Comparison of ENCODE assay signal across 28 mouse cellular contexts in genomic region chr17:14643996-14644395, GRCm38 (mm10). TPM values are rescaled to one million over a fixed set of nuclear protein-coding genes. Genes with fewer than 3 reads are reported as not detected.
A peak's percentile ranks its signal among the peaks of the same experiment; 100 is the strongest.
DNase-seq lines count a peak whose midpoint lies in the region; ATAC-seq and TF ChIP-seq lines count a peak whose summit lies in the region.
"Had no signal": no experiment of that assay in that cellular context is flagged by ENCODE, and none has a peak within 500 bp of the region (broad histone marks: within the 10 kb centered on the region; RNA-seq: fewer than 3 reads in every experiment).

No protein-coding gene starts in this region.

- peak overlapping the region; percentile 40 for H3K27ac ChIP-seq in gastrocnemius, adult 2 months
- H3K27ac ChIP-seq in heart, postnatal 0 days (ENCODE audit: low read depth), result 0 out of 2 replicates have a peak overlapping the region, but pooled peaks have one; percentile 30
- H3K27ac ChIP-seq in embryonic facial prominence, embryonic 15.5 days (replicated peaks), result peak overlapping the region; percentile 61
- H3K27ac ChIP-seq in stomach, postnatal 0 days (replicated peaks), result 0 out of 2 replicates have a peak overlapping the region, but pooled peaks have one; percentile 4
- H3K27ac ChIP-seq: forebrain, embryonic 10.5 days; forebrain, embryonic 13.5 days; hindbrain, embryonic 10.5 days; hindbrain, embryonic 13.5 days; intestine, embryonic 15.5 days had no signal

- intact Hi-C loops in gastrocnemius, adult 2 months (cut with DNase I), result no loop called here

- H3K36me3 ChIP-seq in heart, postnatal 0 days (replicated peaks; ENCODE audit: control insufficient read depth, insufficient read depth, low read length), result no peaks in the 10 kb centered on the region
- H3K36me3 ChIP-seq in embryonic facial prominence, embryonic 15.5 days, result no peaks in the 10 kb centered on the region
- no peaks in the 10 kb centered on the region for H3K36me3 ChIP-seq in stomach, postnatal 0 days (ENCODE audit: control insufficient read depth, insufficient read depth, low read length)
- H3K36me3 ChIP-seq: forebrain, embryonic 10.5 days; G1E; hindbrain, embryonic 10.5 days; hindbrain, embryonic 13.5 days; intestine, embryonic 15.5 days had no signal

- H3K4me3 ChIP-seq in gastrocnemius, adult 2 months, result no peak overlapping the region
- H3K4me3 ChIP-seq in heart, postnatal 0 days (ENCODE audit: low read depth, low read length), result no peak overlapping the region
- H3K4me3 ChIP-seq in embryonic facial prominence, embryonic 15.5 days (replicated peaks), result no peak overlapping the region
- no peak overlapping the region for H3K4me3 ChIP-seq in stomach, postnatal 0 days (ENCODE audit: low read depth, low read length)
- H3K4me3 ChIP-seq: forebrain, embryonic 10.5 days; forebrain, embryonic 13.5 days; hindbrain, embryonic 10.5 days; hindbrain, embryonic 13.5 days; intestine, embryonic 15.5 days had no signal

- no peak for DNase-seq in gastrocnemius, adult 2 months
- DNase-seq in gastrocnemius, adult 18-20 months (ENCODE audit: low spot score), result no peak
- no peak for DNase-seq in heart, postnatal 0 days (ENCODE audit: low spot score)
- DNase-seq in heart, adult 18-20 months, result no peak
- DNase-seq in stomach, postnatal 0 days (ENCODE audit: low spot score), result peak; percentile 9
- DNase-seq: adrenal gland, postnatal 10 days; B cell, adult 2 months; cerebellum, adult 11 months; cerebellum, adult 2 months; cerebellum, adult 9-11 months; cerebellum, postnatal 25 days; embryo, embryonic 11 days; gastrocnemius, postnatal 25 days; heart, postnatal 10 days; heart, postnatal 36 days; kidney, adult 11 months had no signal

- H3K27me3 ChIP-seq in heart, postnatal 0 days (ENCODE audit: control insufficient read depth, insufficient read depth, low read length), result no peaks in the 10 kb centered on the region
- H3K27me3 ChIP-seq in embryonic facial prominence, embryonic 15.5 days, result no peaks in the 10 kb centered on the region
- H3K27me3 ChIP-seq in stomach, postnatal 0 days (ENCODE audit: control insufficient read depth, insufficient read depth, low read length), result no peaks in the 10 kb centered on the region
- H3K27me3 ChIP-seq: CH12.LX; forebrain, embryonic 13.5 days; hindbrain, embryonic 13.5 days; intestine, embryonic 15.5 days had no signal

- H3K9ac ChIP-seq in heart, postnatal 0 days (replicated peaks; ENCODE audit: low read depth, low read length), result no peak overlapping the region
- no peak overlapping the region for H3K9ac ChIP-seq in embryonic facial prominence, embryonic 15.5 days
- no peak overlapping the region for H3K9ac ChIP-seq in stomach, postnatal 0 days (ENCODE audit: low read length)
- H3K9ac ChIP-seq: forebrain, embryonic 13.5 days; hindbrain, embryonic 13.5 days; intestine, embryonic 15.5 days had no signal

- TF ChIP-seq EP300 in heart, postnatal 0 days (IDR thresholded peaks at IDR 0.05; ENCODE audit: low read depth), result no peak
- TF ChIP-seq EP300 in stomach, postnatal 0 days (optimal IDR thresholded peaks at IDR 0.05), result no peak

- ATAC-seq in heart, postnatal 0 days (ENCODE audit: insufficient read depth, low read depth), result no peak
- no peak for ATAC-seq in embryonic facial prominence, embryonic 15.5 days (ENCODE audit: insufficient number of reproducible peaks, low FRiP score, low TSS enrichment, low read depth)
- ATAC-seq in stomach, postnatal 0 days (ENCODE audit: low FRiP score, low TSS enrichment), result no peak
- ATAC-seq in monocyte, adult 5-6 weeks (replicated peaks; ENCODE audit: insufficient number of reproducible peaks, low FRiP score, low TSS enrichment, poor library complexity, severe bottlenecking), result no peak
- ATAC-seq: forebrain, embryonic 13.5 days; forebrain, embryonic 16.5 days; hindbrain, embryonic 16.5 days; intestine, embryonic 15.5 days; Patski had no signal

- H3K4me1 ChIP-seq in heart, postnatal 0 days (ENCODE audit: control insufficient read depth, insufficient read depth), result no peaks in the 10 kb centered on the region
- peaks cover 25% of the 10 kb centered on the region for H3K4me1 ChIP-seq in embryonic facial prominence, embryonic 15.5 days
- 0 out of 2 replicates have a peak, but pooled peaks cover 3% of the 10 kb centered on the region for H3K4me1 ChIP-seq in stomach, postnatal 0 days (replicated peaks; ENCODE audit: control insufficient read depth, insufficient read depth)
- H3K4me1 ChIP-seq: forebrain, embryonic 10.5 days; forebrain, embryonic 13.5 days; hindbrain, embryonic 10.5 days; hindbrain, embryonic 13.5 days had no signal

- H3K9me3 ChIP-seq in heart, postnatal 0 days (replicated peaks; ENCODE audit: control insufficient read depth, low read length), result no peaks in the 10 kb centered on the region
- H3K9me3 ChIP-seq in embryonic facial prominence, embryonic 15.5 days (replicated peaks), result no peaks in the 10 kb centered on the region
- H3K9me3 ChIP-seq in stomach, postnatal 0 days (ENCODE audit: control insufficient read depth, low read length), result no peaks in the 10 kb centered on the region
- H3K9me3 ChIP-seq: forebrain, embryonic 10.5 days; forebrain, embryonic 13.5 days; G1E; hindbrain, embryonic 10.5 days; hindbrain, embryonic 13.5 days; intestine, embryonic 15.5 days had no signal

- 37% methylated on average over 3 of the region's 3 CpGs for WGBS in heart, postnatal 0 days
- 53% methylated on average over 3 of the region's 3 CpGs for WGBS in embryonic facial prominence, embryonic 15.5 days
- WGBS in stomach, postnatal 0 days, result 63% methylated on average over 3 of the region's 3 CpGs

- H3K4me2 ChIP-seq in heart, postnatal 0 days (ENCODE audit: low read depth, low read length), result no peak overlapping the region
- H3K4me2 ChIP-seq in embryonic facial prominence, embryonic 15.5 days (replicated peaks), result no peak overlapping the region
- no peak overlapping the region for H3K4me2 ChIP-seq in stomach, postnatal 0 days (replicated peaks; ENCODE audit: low read depth)
- H3K4me2 ChIP-seq: forebrain, embryonic 13.5 days; hindbrain, embryonic 13.5 days; intestine, embryonic 15.5 days had no signal

- TF ChIP-seq CTCF in gastrocnemius, adult 2 months (IDR thresholded peaks at IDR 0.05), result no peak
- TF ChIP-seq CTCF in heart, postnatal 0 days (IDR thresholded peaks at IDR 0.05; ENCODE audit: low read depth), result no peak
- no peak for TF ChIP-seq CTCF in stomach, postnatal 0 days (IDR thresholded peaks at IDR 0.05; ENCODE audit: low read depth)

RNA-seq across cellular contexts. Expression of gene Thbs2, which starts 50.0 kb away (rescaled TPM):
- 10 to 100 TPM in 1 of 2 experiments, 1 to 10 TPM in 1; 5.9 to 15.6 TPM for total RNA-seq in gastrocnemius, adult 2 months (2021)
- total RNA-seq in gastrocnemius, adult 18-20 months (2021), result 10 to 100 TPM in 1 of 2 experiments, 1 to 10 TPM in 1; 4.6 to 11.9 TPM
- total RNA-seq in heart, postnatal 0 days (2014; rRNA removed; ENCODE audit: low replicate concordance), result 39.5 and 49.7 TPM in 2 replicates
- polyA plus RNA-seq in heart, postnatal 0 days (2015; fragmentation: Nextera tagmentation; extraction: Ambion mirVana), result 17.8 and 17.9 TPM in 2 replicates
- total RNA-seq in heart, adult 18-20 months (2021), result 10 to 100 TPM; 11.1 to 11.2 TPM
- polyA plus RNA-seq in embryonic facial prominence, embryonic 15.5 days (2015; fragmentation: Nextera tagmentation; extraction: Ambion mirVana), result 72.0 and 86.0 TPM in 2 replicates
- 18.6 and 21.4 TPM in 2 replicates for polyA plus RNA-seq in stomach, postnatal 0 days (2015; fragmentation: Nextera tagmentation; extraction: Ambion mirVana)
- total RNA-seq in monocyte, adult 5-6 weeks (2017), result not detected in 3 replicates
- polyA plus RNA-seq: G1E had no signal

Comparison
In these comparisons a context has a peak if more than half of its experiments do, and no peak if none do; other contexts are left out.
1. H3K27ac ChIP-seq: peak in every context shown above with its lines; median percentile 61 in embryonic facial prominence, embryonic 15.5 days; 40 in gastrocnemius, adult 2 months; 30 in heart, postnatal 0 days; 4 in stomach, postnatal 0 days.